Mouse (Mus musculus) WW6 (cell line): ENCODE data around the gene Olfr601.
"Not testable (repeated sequence)": the region's sequence is repeated elsewhere in the genome, so short reads cannot be mapped to it uniquely, and the experiment has no call there.

Experiments used
- DNase-seq: peaks from one replicate; pipeline ENCODE4 v3.0.0-alpha.2; 2013; ENCODE audit warnings: low read depth, low spot score

The Olfr601 gene

DNA sequence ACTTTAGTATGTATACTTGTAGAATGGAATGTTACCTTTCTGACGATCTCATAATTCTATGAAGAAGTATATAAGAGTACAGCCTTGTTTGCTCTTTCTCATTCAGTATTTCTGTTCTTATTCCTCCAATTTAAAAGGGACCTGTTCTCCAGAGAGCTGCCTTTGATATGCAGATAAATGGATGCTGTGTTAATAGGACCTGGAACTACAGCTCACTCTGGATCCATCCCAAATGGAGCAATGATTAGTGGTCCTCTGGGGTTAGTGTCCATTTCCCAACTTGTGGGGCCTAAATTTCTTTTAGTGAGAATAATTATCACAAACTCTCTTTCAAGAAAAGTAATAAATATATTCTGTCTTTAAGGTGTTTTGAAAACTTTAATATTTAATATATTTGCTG lies at the start of gene Olfr601:
Olfr601 (minus strand) TSS at position 101 of the 400 bp plus-strand sequence.
- DNase-seq, result no peak

DNA sequence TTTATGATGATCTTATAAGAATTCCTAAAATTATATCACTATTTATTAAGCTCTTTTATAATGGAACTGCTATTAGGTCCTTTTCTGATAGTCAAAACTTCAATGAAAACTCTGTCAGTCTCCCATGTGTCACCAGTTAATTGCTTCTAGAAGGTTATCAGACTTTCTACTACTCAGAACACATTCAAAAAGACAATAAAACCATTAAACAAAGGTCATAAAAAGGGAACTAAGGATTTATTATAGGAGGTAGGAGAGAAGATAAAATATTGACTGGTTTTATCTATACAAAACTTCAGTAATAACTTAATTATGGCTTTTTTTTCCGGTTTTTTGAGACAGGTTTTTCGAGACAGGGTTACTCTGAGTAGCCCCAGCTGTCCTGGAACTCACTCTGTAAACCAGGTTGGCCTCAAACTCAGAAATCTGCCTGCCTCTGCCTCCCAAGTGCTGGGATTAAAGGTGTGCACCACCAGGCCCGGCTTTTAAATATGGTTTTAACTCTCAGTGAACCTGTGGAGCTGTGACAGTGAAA lies 44.1 kb upstream of the Olfr601 start:
- not testable (repeated sequence) for DNase-seq

DNA sequence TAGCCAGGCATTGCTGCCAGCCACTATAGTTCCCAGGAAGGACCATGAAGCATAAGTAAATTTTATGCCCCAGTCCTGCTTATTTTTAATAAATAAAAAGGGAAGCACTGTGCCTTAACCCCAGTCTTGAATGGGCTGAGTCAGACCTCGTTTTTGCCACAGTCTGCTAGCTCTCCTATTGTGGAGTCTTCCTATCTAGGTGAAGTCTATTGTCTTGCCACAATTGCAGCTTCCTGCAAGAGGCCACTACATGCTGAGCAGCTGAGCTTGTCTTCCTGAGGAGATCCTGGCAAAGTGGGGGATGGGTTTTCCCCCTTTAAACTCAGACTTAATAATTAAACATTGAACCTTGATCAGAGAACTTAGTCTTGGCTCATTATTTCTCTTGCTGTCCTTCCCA lies 36.5 kb upstream of the Olfr601 start:
- DNase-seq, result no peak

- no peak for DNase-seq
Measured at GRCm38 (mm10) chr7:103397758-103398157, 35.3 kb upstream of the Olfr601 start.

DNA sequence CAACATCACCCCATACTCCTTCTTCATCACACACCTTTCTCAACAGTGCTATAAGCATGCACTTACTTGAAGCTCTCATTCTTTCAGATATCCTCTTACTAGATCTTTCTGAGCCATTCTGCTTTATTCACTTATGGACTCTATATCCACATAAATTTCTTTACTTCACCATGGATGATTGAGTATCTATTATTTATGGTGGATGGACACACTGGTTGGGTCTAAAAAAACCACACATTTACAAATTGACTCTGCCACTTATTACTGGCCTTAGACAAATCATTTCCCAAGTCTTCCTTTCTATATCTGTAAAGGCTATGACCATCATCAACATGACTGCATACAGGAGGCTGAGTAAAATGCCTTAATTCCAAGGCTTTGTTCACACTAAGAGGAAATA lies 23.6 kb upstream of the Olfr601 start, which contains the start of gene Olfr603:
Olfr603 (minus strand) TSS at position 101 of the 400 bp plus-strand sequence.
- DNase-seq, result no peak

DNA sequence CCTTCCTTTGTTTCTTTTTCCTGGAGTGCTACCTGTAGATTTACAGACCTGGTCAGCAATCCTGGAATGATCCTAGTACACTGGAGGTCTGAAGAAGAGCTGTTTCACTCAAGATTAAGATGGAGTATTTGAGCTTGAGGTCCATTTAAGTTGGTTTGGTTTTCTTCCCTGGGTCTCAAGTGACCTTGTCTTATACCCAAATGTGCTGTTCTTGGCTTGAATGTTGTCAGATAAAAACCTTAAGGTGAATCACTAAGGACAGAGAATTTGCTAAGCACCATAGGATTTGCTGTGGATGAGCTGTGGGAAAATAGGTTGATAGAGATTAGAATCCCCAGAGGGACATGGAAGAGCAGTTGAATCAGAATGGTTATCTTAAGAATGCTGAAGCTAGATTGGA lies 12.9 kb downstream of the Olfr601 start, which contains the start of gene Olfr600:
Olfr600 (minus strand) TSS at position 101 of the 400 bp plus-strand sequence.
- DNase-seq, result no peak

- DNase-seq, result no peak
Measured at GRCm38 (mm10) chr7:103335617-103336016, 26.8 kb downstream of the Olfr601 start, which contains the start of gene Olfr599. Olfr599 (plus strand) TSS chr7:103335917.

DNA sequence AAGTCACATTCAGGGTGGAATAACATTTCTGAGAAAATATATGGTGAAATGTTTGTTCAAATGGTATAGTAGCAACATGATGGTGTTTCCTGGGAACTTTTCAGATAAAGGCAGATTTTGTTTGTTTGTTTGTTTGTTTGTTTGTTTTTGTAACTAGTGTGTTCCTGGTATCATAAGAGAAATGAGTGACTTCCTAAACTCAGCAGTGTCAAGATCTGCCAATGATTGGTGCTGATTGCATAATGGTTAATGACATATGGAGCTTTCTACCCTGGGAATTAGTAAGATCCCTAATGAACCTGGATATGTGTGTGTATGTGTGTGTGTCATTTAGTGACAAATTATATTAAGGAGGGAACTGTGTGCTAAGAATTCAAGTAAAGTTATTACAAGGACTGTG lies 39.2 kb downstream of the Olfr601 start, which contains the start of gene Olfr598:
Olfr598 (plus strand) TSS at position 301 of the 400 bp plus-strand sequence.
- DNase-seq, result no peak

- DNase-seq, result not testable (repeated sequence)
Measured at GRCm38 (mm10) chr7:103316015-103316414, 46.4 kb downstream of the Olfr601 start, which contains the start of gene Olfr597. Olfr597 (plus strand) TSS chr7:103316315.
